Mouse (Mus musculus): ENCODE measurements around the gene Ccdc175.

- TF ChIP-seq CTCF (IDR thresholded peaks at IDR 0.05; ENCODE audit: insufficient read depth, low read depth, low read length) (no peak), POLR2A (IDR thresholded peaks at IDR 0.05; ENCODE audit: insufficient read depth, low read depth, low read length) (no peak)
Measured at GRCm38 (mm10) chr12:72234151-72234550, 49.3 kb upstream of the Ccdc175 start.

All from olfactory bulb, adult 2 months (tissue).